Mouse (Mus musculus) spleen, postnatal 4 days (tissue): ENCODE results near the gene Il3.
"Not testable (repeated sequence)": the region's sequence is repeated elsewhere in the genome, so short reads cannot be mapped to it uniquely, and the experiment has no call there.

Experiments
- DNase-seq, 2 experiments: peaks; one replicate each; pipeline ENCODE4 v3.0.0; 2022; ENCODE audit warnings: low spot score in 2 of 2

Gene Il3

GRCm38 (mm10) chr11:54267177-54267576, at the start of gene Il3:
Gene Il3 (minus strand): TSS chr11:54267277.
- DNase-seq: no peak

DNA sequence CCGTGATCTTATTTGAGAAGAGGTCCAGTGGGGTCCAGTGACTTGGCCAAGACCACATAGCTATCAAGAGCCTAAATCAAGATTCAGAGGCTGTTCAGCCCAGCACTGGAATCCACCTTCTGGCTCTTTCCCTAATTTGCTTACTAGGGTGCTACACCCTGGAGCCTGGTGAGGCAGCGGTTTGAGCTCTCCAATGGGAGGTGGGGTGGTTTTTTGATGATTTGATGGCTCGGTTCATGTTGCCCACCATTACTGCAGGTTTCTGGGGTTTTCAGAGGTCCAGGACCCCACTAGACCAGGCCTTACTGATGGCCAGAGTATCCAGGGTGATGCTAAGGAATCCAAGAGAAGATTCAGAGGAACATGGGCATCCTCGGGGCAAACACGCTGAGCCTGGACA, 48.3 kb upstream of the Il3 start:
- DNase-seq: no peak

GRCm38 (mm10) chr11:54314740-54315139, 47.7 kb upstream of the Il3 start:
- DNase-seq: peak in 1 of 2 experiments; percentile 39

DNA sequence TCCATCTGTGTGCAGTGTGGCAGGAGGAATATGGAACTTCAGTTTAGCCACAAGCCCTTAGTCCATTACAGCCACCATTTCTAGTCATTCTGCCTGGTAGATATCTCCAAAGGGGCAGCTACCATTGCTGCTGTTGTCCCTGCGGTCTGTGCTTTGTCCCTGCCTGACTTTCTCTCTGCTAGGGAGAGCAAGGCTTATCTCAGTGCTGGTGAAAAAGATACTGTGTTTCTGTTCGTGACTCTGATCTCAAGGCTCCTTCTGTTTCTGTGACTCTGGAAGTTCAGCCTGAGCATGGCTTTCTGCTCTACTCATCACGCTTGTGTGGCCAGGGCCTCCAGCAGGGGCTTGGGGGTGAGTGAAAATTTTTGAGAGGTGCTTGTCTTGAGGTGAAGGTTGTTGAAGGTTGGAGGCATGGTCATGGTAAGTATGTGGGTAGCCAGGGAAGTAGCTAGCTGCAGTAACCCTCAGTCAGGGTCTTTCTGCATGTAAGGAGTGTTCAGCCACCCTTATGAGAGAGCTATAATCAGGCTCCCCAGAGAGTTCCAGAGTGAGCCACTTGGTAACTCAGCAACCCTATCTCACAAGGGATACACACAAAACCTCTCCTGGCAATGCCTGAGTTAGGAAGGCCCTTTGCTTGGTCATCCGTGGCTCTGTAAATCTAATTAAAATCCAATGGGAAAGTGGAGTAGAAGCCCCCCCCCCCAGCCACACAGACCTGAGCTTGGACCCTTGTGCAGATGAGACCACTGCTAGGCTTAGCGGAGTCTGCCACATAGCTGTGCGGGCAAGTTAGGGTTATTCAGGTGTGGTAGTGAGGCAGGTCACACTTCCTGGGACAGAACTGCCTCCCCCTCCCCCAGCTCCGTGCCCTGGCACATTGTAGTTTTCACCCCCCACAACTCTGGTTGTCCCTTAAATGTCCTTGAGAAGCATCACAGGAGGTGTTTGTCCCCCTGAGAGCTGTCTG, 46.6 kb upstream of the Il3 start:
- no peak for DNase-seq

DNA sequence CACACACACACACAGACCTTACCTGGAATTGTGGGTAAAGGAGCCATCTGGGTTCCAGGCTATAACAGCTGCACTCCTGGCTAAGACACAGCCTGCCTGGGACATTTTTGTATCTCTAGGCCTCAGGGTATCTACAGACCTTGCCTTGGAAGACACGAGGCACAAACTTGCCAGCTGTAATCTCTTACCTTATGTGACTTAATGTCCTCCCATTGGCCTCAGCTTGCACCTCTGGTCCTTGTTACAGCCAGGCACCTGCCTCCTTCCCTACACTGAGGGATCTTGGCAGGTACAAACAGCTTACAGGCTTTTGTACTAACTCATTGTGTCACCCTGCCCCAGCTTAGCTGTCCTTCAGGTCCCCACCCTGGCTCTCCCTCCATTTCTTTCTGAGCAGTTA, 45.5 kb upstream of the Il3 start:
- DNase-seq: no peak

- no peak for DNase-seq
These were observed 44.9 kb upstream of the Il3 start for GRCm38 (mm10) chr11:54312021-54312420.

GRCm38 (mm10) chr11:54310588-54310987, 43.5 kb upstream of the Il3 start:
- no peak for DNase-seq

GRCm38 (mm10) chr11:54307139-54307816, 40.2 kb upstream of the Il3 start:
- DNase-seq: peak; percentile 40 to 75

- no peak for DNase-seq
These were observed 38.3 kb upstream of the Il3 start for GRCm38 (mm10) chr11:54305331-54305730.

GRCm38 (mm10) chr11:54304471-54304873, 37.4 kb upstream of the Il3 start:
- DNase-seq: no peak

DNA sequence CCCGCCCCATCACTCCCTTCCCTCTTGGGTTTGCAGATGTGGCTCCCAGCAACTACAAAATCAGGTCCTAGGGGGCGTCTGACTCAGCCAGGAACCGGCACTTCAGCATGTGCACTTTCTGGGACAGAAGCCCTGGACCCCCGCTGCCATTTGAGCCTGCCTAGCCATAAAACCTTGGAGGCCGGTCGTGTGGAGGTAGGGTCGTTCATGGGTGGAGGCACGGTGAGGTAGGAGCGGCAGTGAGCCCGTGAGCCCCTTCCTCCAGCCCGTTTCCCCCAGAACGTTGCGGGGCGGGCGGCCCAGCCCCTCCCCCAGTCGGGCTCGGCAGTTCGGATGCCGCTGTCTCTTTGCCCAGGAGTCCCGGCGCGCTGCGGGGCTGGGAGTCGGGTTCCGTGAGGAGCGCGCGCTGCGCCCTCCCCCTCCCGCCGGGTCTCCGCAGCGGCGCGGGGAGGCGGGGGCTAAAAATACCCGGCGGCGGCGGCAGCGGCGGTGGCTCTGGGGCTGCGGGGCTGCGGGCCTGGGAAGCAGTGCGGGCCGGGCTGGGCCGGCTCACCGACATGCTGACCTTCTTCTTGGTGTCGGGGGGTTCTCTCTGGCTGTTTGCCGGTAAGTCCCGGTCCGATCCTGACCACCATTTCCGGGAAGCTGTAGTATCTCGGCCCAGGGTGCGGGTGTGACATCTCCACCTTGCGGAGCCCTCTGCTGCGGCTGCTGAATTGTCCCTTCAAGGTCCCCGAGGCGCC, 36.8 kb upstream of the Il3 start, which contains the start of gene Acsl6:
Acsl6 (plus strand) TSS at position 71 of the 743 bp plus-strand sequence.
- no peak for DNase-seq

GRCm38 (mm10) chr11:54303076-54303727, 36.1 kb upstream of the Il3 start:
- DNase-seq: no peak

DNA sequence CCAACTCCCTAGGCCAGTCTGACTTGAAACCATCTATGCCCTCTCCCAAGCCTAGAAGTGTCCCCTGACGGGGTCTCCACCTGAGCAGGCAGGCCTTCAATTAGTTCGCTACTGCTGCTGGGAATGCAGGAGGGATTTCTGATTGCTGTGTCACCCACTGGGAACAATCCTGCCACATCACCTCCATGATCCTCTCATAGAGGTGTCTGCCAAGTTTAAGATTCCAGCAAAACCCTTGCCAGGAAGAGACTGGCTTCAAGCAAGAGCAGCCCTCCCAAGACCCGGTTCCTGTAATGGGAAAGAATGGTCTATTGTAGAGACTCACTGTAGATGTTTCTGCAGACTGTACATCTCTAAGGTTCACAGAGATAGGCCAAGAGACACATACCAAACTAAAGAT, 35.5 kb upstream of the Il3 start:
- DNase-seq: no peak

DNA sequence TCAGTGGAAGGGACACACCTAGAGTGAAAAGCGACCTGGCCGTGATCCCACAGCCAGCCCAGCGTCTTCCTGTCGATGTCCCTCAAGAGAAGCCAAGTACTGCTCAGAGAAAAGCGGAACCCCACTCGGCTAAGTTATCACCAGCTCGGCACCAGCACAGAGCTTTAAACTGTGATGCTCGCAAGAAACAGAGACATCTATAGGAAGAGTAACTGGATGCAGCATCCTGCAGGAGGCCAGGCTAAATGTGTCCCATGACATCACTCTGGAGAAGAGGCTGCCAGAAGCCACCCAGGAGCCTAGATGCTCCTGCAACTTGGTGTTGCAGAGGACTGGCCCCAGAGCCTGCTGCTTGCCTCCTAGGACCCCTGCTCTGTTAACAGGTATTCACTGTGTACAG, 34.9 kb upstream of the Il3 start:
- no peak for DNase-seq

DNA sequence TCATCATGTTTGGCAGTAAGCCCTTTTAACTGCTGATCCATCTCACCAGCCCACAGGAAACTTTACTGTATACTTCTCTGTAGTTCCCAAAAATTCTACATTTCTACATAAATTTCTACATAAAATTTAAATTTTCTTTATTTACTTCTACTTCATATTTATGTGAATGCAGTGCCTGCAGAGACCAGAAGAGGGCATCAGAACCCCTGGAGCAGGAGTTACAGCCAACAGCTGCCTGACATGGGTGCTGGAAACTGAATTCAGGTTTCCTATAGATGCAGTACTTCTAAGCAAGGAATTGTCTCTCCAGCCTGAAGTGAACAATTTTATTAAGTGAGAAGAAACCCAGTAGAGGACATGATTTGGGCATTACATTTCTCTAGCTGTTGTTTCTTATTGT, 31.7 kb upstream of the Il3 start:
- no peak for DNase-seq

DNA sequence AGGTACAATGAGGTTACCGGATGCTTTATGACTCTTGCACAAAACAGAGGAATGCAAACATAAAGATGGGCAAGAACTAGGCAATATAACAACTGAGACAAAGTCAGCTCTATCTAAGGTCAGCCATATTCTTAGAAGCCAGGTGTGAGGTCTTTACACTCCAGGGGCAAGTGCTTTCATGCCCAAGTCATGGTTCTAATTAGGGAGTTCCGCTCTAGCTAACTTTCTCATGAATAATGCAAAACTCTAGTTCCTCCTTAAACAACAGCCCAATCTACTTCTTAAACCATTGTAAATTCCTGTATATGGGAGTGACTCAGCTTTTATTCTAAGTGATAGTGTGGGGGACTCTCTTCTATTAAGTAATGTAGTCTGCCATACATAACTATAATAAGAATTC, 30.4 kb upstream of the Il3 start:
- not testable (repeated sequence) for DNase-seq

DNA sequence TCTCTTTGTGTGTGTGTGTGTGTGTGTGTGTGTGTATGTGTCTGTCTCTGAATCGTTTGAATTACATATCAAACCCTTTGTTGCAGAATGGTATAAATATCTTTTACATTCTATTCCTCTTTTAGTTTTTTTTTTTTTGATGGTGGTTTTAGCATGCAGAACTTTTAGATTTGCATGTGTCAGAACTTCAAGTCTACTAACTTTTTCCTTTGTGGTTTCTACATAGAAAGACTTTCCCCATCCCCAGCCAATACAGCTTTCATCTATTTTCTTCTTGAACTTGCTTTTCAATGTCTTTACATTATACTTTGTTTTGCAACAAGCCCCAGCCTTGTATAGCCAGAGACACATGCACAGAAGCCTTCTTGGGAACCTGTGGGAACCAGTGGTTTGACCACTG, 29.7 kb upstream of the Il3 start:
- DNase-seq: no peak

GRCm38 (mm10) chr11:54295971-54296370, 28.9 kb upstream of the Il3 start:
- no peak for DNase-seq

GRCm38 (mm10) chr11:54293980-54294807, 27.1 kb upstream of the Il3 start:
- DNase-seq: no peak

DNA sequence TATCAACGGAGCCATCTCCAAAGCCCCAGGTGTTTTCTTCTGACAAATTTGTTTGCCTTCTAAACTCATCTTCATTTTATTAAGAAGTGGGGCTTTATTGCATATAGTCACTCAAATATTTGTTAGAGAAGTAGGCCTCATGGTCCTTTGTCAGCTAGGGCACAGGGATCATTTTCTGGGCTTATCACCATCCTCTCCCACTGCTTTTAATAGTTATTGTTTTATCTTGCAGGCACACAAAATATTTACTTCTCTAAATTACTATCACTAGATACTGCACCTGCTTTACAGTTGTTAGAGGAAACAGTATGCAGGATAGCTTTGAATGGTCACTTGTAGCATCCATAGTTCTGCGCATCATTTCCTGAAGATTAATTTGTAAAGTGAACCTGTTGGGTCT, 25.1 kb upstream of the Il3 start:
- no peak for DNase-seq
